Mouse (Mus musculus): ENCODE results near the gene Theg.

GRCm38 (mm10) chr10:79626156-79626555 lies 39.0 kb upstream of the Theg start:
- no peak for TF ChIP-seq CTCF (conservative IDR thresholded peaks at IDR 0.05; ENCODE audit: low read length)
- TF ChIP-seq POU5F1 (IDR thresholded peaks at IDR 0.05; ENCODE audit: borderline replicate concordance, low read length): no peak
- TF ChIP-seq NANOG (IDR thresholded peaks at IDR 0.05; ENCODE audit: borderline replicate concordance, low read length): no peak
